Mouse (Mus musculus): Measurements from ENCODE around the gene Cep131. TPM values are rescaled to one million over a fixed set of nuclear protein-coding genes. Genes with fewer than 3 reads are reported as not detected.
A peak's percentile ranks its signal among the peaks of the same experiment; 100 is the strongest.

Gene Cep131
- polyA plus RNA-seq, 1 experiment, result 12.2 TPM

DNA sequence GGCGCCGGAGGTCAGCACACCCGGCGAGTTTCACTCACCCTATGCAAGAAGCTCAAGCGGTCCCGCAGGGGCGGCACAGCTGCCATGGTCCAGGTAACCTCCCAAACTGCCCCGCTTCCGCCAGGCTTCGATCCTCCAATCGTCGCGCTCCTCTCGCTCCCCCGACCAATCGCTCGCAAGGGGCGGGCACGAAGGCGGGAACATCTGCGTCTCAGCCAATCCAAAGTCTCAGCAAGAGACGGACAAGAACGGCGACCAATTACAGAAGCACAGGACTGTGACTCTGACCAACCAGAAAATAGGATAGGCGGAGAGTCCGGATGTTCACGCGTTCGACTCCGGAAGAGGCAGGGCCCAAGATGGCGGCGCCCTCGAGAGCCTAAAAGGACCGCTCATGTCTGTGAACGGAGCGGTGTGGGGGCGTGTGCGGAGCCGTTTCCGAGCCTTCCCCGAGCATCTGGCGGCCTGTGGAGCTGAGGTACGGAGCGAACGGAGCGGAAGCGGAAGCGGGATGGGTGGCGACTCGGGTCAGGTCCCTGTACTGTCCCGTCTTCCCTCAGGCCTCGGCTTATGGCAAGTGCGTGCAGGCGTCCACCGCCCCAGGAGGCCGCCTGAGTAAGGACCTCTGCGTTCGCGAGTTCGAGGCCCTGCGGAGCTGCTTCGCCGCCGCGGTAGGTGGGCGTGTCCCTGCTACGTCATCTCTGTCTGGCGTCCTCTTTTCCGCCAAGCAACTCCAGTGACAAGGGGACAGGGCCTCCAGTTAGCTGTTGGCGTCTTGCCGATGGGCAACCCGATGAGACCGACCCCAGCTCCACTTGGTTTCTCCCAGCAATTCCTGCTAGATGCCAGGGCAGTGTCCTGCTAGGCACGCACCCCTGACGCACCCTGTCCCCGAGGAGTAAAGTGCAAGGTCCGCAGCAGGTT is 12.2 kb upstream of the Cep131 start, which contains the start of the genes Tepsin and Ndufaf8:
Tepsin (minus strand) TSS at position 144 of the 924 bp plus-strand sequence.
Ndufaf8 (plus strand) TSS at position 341 of the 924 bp plus-strand sequence.
- Histone ChIP-seq H3K36me3 (ENCODE audit: control insufficient read depth, insufficient read depth) (peaks cover 10% of the 10 kb centered on the region), H3K4me2 (ENCODE audit: low read depth) (peak within 1 kb of the TSS; percentile 97), H3K27me3 (ENCODE audit: control insufficient read depth, insufficient read depth, insufficient read length) (no peaks in the 10 kb centered on the region), H3K79me2 (ENCODE audit: control insufficient read depth, insufficient read depth) (no peaks in the 10 kb centered on the region), H3ac (ENCODE audit: control insufficient read depth, insufficient read length) (peak within 1 kb of the TSS; percentile 70), H3K4me3 (peak within 1 kb of the TSS; percentile 85)
- TF ChIP-seq TCF3 (IDR thresholded peaks at IDR 0.05; ENCODE audit: insufficient read length, low read depth), result no peak
- TF ChIP-seq TCF12 (IDR thresholded peaks at IDR 0.05; ENCODE audit: insufficient read depth, poor library complexity, severe bottlenecking), result no peak
- no peak for TF ChIP-seq CEBPB (IDR thresholded peaks at IDR 0.05; ENCODE audit: insufficient read depth, poor library complexity, severe bottlenecking)
- peak in 2 of 3 experiments; percentile 54 to 74 for TF ChIP-seq MYOD1 (IDR thresholded peaks at IDR 0.05; ENCODE audit: control insufficient read depth in 1 of 3, insufficient read length in 2 of 3, low read depth in 2 of 3)
- peak; percentile 54 for TF ChIP-seq POLR2AphosphoS2 (IDR thresholded peaks at IDR 0.05; ENCODE audit: insufficient read length, low read depth)
- no peak for TF ChIP-seq USF1 (IDR thresholded peaks at IDR 0.05; ENCODE audit: low read depth)
- peak; percentile 27 for TF ChIP-seq SRF (IDR thresholded peaks at IDR 0.05; ENCODE audit: control insufficient read depth, insufficient read length, low read depth)
- peak; percentile 28 to 80 (median 78) for TF ChIP-seq MYOG (IDR thresholded peaks at IDR 0.05; ENCODE audit: control insufficient read depth in 1 of 3, insufficient read depth in 1 of 3, insufficient read length in 2 of 3, low read depth in 2 of 3)
- TF ChIP-seq REST (IDR thresholded peaks at IDR 0.05; ENCODE audit: insufficient read depth, insufficient read length), result no peak
- peak; percentile 57 for TF ChIP-seq POLR2A (IDR thresholded peaks at IDR 0.05; ENCODE audit: insufficient read length, low read depth)
- no peak for TF ChIP-seq E2F4 (IDR thresholded peaks at IDR 0.05; ENCODE audit: insufficient read depth)
- TF ChIP-seq MAX (IDR thresholded peaks at IDR 0.05; ENCODE audit: low read depth), result no peak

DNA sequence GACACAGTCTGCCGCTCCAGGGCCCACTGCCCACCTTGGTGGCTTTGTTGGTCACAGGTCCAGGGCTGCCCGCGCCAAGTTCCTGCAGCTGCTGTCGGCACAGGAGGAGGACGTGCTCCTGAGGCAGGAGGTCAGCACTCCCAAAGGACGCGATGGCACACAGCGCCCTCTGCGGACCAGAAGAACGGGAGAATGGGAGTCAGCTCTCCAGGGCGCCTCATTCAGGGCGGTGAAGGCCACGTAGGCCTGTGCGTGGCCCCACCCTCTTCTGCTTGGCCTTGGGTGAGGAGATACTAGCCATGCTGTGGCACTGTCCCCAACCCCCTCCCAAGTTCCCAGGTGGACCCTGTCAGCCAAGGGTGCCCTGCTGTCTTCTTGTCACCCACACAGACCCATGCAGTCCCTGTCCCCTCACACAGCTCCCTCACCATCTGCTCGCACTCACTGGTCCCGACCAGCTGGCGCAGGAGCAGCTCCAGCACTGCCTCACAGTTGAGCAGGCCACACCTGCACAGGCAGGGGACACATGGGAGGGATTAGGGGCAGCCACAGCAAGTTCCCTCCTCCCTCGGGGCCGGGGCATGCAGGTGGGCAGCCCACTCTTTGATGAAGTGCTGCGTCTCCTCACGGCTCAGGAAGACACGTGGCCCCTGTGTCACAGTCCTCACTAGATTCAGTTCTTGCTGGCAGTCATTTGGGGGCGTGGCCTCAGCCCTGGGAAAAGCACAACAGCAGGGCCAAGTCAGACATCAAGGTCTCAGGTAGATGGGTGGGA is 6.4 kb upstream of the Cep131 start:
- TF ChIP-seq MYOG (IDR thresholded peaks at IDR 0.05; ENCODE audit: control insufficient read depth in 1 of 3, insufficient read depth in 1 of 3, insufficient read length in 2 of 3, low read depth in 2 of 3) (no peak), TCF12 (IDR thresholded peaks at IDR 0.05; ENCODE audit: insufficient read depth, poor library complexity, severe bottlenecking) (no peak), USF1 (IDR thresholded peaks at IDR 0.05; ENCODE audit: low read depth) (no peak), TCF3 (IDR thresholded peaks at IDR 0.05; ENCODE audit: insufficient read length, low read depth) (no peak), MYOD1 (IDR thresholded peaks at IDR 0.05; ENCODE audit: control insufficient read depth in 1 of 3, insufficient read length in 2 of 3, low read depth in 2 of 3) (no peak), POLR2A (IDR thresholded peaks at IDR 0.05; ENCODE audit: insufficient read length, low read depth) (no peak), E2F4 (IDR thresholded peaks at IDR 0.05; ENCODE audit: insufficient read depth) (no peak), SRF (IDR thresholded peaks at IDR 0.05; ENCODE audit: control insufficient read depth, insufficient read length, low read depth) (no peak), CEBPB (IDR thresholded peaks at IDR 0.05; ENCODE audit: insufficient read depth, poor library complexity, severe bottlenecking) (no peak), POLR2AphosphoS2 (IDR thresholded peaks at IDR 0.05; ENCODE audit: insufficient read length, low read depth) (no peak), REST (IDR thresholded peaks at IDR 0.05; ENCODE audit: insufficient read depth, insufficient read length) (no peak), MAX (IDR thresholded peaks at IDR 0.05; ENCODE audit: low read depth) (no peak)
- no peaks in the 10 kb centered on the region for H3K27me3 ChIP-seq (ENCODE audit: control insufficient read depth, insufficient read depth, insufficient read length)
- no peak overlapping the region for H3K4me3 ChIP-seq
- H3K36me3 ChIP-seq (ENCODE audit: control insufficient read depth, insufficient read depth), result peaks cover 7% of the 10 kb centered on the region
- no peak overlapping the region for H3ac ChIP-seq (ENCODE audit: control insufficient read depth, insufficient read length)
- no peaks in the 10 kb centered on the region for H3K79me2 ChIP-seq (ENCODE audit: control insufficient read depth, insufficient read depth)
- no peak overlapping the region for H3K4me2 ChIP-seq (ENCODE audit: low read depth)

- Histone ChIP-seq H3K79me2 (ENCODE audit: control insufficient read depth, insufficient read depth) (no peaks in the 10 kb centered on the region), H3ac (ENCODE audit: control insufficient read depth, insufficient read length) (no peak overlapping the region), H3K36me3 (ENCODE audit: control insufficient read depth, insufficient read depth) (peaks cover 7% of the 10 kb centered on the region), H3K4me2 (ENCODE audit: low read depth) (no peak overlapping the region), H3K27me3 (ENCODE audit: control insufficient read depth, insufficient read depth, insufficient read length) (no peaks in the 10 kb centered on the region), H3K4me3 (no peak overlapping the region)
- TF ChIP-seq POLR2A (IDR thresholded peaks at IDR 0.05; ENCODE audit: insufficient read length, low read depth) (no peak), CEBPB (IDR thresholded peaks at IDR 0.05; ENCODE audit: insufficient read depth, poor library complexity, severe bottlenecking) (no peak), SRF (IDR thresholded peaks at IDR 0.05; ENCODE audit: control insufficient read depth, insufficient read length, low read depth) (no peak), USF1 (IDR thresholded peaks at IDR 0.05; ENCODE audit: low read depth) (no peak), E2F4 (IDR thresholded peaks at IDR 0.05; ENCODE audit: insufficient read depth) (no peak), REST (IDR thresholded peaks at IDR 0.05; ENCODE audit: insufficient read depth, insufficient read length) (no peak), MYOG (IDR thresholded peaks at IDR 0.05; ENCODE audit: control insufficient read depth in 1 of 3, insufficient read depth in 1 of 3, insufficient read length in 2 of 3, low read depth in 2 of 3) (no peak)
These were observed 4.0 kb upstream of the Cep131 start for GRCm38 (mm10) chr11:120090661-120091060.

DNA sequence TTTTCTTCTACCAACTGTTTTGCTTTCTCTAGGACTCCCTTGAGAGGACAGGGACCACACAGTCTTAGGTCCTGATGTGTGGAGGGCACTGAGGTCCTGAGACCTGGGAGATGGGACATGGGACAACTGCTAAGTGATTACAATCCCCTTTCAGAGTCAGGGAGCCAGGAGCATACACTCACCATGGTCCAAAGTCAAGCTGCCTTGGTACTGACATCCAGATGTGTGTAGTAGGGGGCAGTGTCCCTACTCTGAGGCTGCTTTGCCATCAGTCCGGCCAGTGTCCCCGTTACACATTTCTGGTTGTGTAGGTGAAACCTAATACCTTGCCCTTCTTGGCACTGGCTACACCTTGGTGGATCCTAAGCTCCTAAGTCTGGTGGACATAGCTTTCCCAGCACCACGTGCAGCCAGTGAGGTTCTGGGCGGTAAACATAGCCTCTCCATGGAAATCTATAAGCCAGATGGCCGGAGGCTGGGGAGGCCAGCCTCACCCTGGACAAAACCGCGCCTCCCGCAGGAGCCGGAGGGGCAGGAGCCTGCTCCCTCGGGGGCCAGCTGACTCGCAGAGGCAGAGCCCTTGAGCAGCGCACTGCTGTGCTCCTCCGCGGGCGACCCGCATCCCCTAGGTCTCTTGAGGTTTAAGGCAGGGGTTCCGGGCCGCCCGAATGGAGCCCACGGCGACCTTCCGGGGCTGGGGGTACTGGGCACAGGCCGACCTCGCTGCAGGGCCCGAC is 568 bp downstream of the Cep131 start:
- no peaks in the 10 kb centered on the region for H3K27me3 ChIP-seq (ENCODE audit: control insufficient read depth, insufficient read depth, insufficient read length)
- H3K79me2 ChIP-seq (ENCODE audit: control insufficient read depth, insufficient read depth), result no peaks in the 10 kb centered on the region
- TF ChIP-seq TCF3 (IDR thresholded peaks at IDR 0.05; ENCODE audit: insufficient read length, low read depth), result no peak
- peak in 1 of 3 experiments; percentile 26 for TF ChIP-seq MYOD1 (IDR thresholded peaks at IDR 0.05; ENCODE audit: control insufficient read depth in 1 of 3, insufficient read length in 2 of 3, low read depth in 2 of 3)
- TF ChIP-seq POLR2A (IDR thresholded peaks at IDR 0.05; ENCODE audit: insufficient read length, low read depth), result no peak
- no peak for TF ChIP-seq SRF (IDR thresholded peaks at IDR 0.05; ENCODE audit: control insufficient read depth, insufficient read length, low read depth)
- no peak for TF ChIP-seq MAX (IDR thresholded peaks at IDR 0.05; ENCODE audit: low read depth)
- TF ChIP-seq POLR2AphosphoS2 (IDR thresholded peaks at IDR 0.05; ENCODE audit: insufficient read length, low read depth), result no peak
- TF ChIP-seq MYOG (IDR thresholded peaks at IDR 0.05; ENCODE audit: control insufficient read depth in 1 of 3, insufficient read depth in 1 of 3, insufficient read length in 2 of 3, low read depth in 2 of 3), result peak in 1 of 3 experiments; percentile 54
- TF ChIP-seq TCF12 (IDR thresholded peaks at IDR 0.05; ENCODE audit: insufficient read depth, poor library complexity, severe bottlenecking), result no peak
- TF ChIP-seq E2F4 (IDR thresholded peaks at IDR 0.05; ENCODE audit: insufficient read depth), result no peak
- no peak for TF ChIP-seq CEBPB (IDR thresholded peaks at IDR 0.05; ENCODE audit: insufficient read depth, poor library complexity, severe bottlenecking)
- no peak for TF ChIP-seq USF1 (IDR thresholded peaks at IDR 0.05; ENCODE audit: low read depth)
- no peak for TF ChIP-seq REST (IDR thresholded peaks at IDR 0.05; ENCODE audit: insufficient read depth, insufficient read length)
- H3K36me3 ChIP-seq (ENCODE audit: control insufficient read depth, insufficient read depth), result no peaks in the 10 kb centered on the region
- H3K4me2 ChIP-seq (ENCODE audit: low read depth), result peak overlapping the region; percentile 82
- H3K4me3 ChIP-seq, result peak overlapping the region; percentile 18
- H3ac ChIP-seq (ENCODE audit: control insufficient read depth, insufficient read length), result peak overlapping the region; percentile 45
